Mouse (Mus musculus): ENCODE measurements around the gene Pex1.
"Not testable (repeated sequence)": the region's sequence is repeated elsewhere in the genome, so short reads cannot be mapped to it uniquely, and the experiment has no call there.

Gene Pex1

DNA sequence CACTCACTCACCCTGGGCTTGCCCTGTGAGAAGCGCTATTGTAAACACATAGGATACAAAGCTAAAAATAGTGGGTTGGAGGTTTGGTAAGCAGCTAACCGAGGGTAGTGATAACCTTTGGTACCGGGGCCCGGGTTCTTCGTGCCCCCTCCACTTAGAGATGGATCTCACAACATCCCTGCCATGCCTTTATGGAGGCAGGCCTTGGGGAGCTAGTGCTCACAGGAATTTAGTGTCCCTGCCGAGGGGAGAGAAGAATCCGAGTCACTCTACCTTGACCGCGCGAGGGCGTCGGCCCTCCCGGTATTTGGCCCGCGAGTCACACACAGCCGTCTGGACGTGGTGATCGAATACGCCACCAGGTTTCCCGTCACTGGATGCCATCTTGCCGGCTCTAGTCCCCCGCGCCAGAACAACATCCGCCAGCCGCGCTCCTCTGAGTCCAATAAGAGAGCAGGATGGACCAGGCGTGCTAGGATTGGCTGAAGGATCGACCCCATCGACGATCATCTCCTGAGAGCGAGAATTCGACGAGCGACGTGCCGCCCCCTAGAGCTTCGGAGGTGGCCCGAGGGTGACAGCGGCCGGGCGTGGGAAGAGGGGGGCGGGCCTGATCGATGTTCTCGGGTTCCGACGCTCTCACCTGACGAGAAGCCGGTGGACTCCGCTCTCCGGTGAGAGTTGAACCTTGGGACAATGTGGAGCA is at the start of gene Pex1:
Gene Pex1 (plus strand): TSS at position 374 of the 706 bp plus-strand sequence.
- peak; percentile 97 for DNase-seq (ENCODE audit: low spot score in 2 of 2)

DNA sequence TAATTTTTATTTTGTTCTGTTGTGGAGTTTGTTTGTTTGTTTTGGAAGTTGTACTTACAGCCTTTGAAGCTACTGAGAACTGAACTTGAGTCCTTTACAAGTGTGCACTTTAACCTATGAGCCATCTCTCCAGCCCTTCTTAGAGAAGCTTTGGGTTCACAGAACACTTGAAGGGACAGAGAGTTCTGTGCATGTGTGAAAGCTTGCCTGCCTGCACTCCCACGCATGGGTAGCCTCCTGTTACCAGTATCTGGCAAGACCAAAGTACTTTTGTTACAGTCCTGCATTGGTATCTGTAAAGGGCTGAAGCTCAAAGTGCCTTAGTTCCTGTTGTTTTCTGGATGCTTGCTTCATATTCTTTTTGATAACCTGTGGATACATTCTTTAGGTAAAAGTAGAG is 49.6 kb upstream of the Pex1 start:
- DNase-seq (ENCODE audit: low spot score in 2 of 2): no peak

DNA sequence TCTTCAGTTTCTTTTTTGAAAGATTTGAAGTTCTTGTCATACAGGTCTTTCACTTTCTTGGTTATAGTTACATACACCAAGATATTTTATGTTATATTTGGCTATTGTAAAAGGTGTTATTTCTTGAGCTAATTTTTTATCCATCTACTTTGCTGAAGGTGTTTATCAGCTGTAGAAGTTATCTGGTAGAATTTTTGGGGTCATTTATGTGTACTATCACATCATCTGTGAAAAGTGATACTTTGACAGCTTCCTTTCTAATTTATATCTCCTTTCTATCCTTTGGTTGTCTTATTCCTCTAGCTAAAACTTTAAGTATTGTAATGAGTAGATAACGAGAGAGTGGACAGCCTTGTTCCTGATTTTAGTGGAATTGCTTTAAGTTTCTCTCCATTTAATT is 44.4 kb upstream of the Pex1 start:
- DNase-seq (ENCODE audit: low spot score in 2 of 2): no peak

DNA sequence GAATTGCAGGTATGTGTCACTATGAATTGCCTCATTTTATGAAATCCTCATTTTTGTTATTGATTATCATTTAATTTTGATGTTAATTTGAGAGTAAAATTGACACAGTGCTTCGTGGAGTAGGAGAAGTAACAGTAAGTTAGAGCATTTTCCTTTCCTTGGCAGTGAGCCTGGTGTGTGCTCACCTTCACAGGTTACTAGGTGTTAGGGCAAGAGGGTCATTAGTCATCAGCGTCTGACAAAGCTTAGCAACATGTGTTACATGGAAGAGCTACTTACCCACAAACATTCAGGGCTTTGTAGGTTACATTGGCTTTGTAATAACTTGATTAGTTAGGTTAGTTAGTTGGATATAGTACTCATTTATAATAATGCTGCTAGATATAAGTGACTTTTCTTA is 41.7 kb upstream of the Pex1 start:
- no peak for DNase-seq (ENCODE audit: low spot score in 2 of 2)

DNA sequence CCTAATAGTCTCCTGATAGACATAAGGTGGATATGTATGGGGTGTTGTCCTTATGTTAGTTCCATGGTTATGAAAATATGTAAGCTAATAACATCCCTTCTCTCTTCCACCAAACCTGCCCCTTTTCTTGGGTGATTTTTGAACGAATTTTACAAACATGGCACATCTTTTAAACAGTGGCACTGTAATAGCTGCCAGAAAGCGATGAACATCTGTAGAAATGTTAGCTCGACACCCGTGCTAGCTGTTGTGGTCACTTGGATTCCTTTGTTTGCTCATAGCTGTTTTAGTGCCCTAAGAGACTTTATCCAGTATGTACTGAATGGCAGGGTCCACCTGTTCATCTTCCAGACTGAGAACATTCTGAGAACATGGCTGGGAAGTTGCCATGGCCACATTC is 24.6 kb upstream of the Pex1 start, which contains the start of gene 1700109H08Rik:
Gene 1700109H08Rik (plus strand): TSS at position 301 of the 400 bp plus-strand sequence.
- no peak for DNase-seq (ENCODE audit: low spot score in 2 of 2)

DNA sequence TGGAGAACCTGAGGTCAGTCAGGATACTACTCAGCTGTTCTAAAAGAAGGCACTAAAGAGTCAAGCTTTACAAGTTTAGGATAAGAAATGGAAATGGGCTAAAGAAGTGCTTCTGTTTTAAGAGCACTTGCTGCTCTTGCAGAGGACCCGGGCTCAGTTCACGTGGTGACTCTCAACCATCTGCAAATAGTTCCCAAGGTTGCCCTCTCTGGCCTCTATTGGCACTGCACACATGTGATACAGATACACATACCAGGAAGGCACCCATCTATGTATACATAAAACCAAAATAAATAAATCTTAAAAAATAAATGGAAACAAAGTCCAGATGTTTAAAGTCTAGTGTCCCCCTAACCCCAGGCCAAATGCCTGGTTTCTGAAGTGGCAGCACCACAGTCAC is 21.0 kb upstream of the Pex1 start:
- DNase-seq (ENCODE audit: low spot score in 2 of 2): no peak

DNA sequence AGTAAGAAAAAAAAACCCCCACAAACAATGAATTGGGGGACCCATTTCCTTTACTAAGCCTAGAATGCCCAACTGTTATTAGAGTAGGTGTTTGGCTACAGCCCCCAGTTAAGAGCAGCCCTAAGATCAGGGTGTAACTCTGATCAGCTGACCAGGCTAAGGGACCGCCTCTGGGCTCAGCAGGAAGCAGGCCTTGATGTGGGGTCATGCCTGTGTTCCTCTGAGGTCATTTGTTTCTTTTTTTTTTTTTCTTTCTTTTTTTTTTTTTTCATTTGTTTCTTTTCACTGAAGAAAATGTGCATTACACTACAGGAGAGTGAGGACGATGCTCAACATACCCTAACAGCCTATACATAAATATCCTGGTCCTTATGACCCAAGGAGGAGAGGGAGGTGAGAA is 17.9 kb upstream of the Pex1 start:
- DNase-seq (ENCODE audit: low spot score in 2 of 2): no peak

DNA sequence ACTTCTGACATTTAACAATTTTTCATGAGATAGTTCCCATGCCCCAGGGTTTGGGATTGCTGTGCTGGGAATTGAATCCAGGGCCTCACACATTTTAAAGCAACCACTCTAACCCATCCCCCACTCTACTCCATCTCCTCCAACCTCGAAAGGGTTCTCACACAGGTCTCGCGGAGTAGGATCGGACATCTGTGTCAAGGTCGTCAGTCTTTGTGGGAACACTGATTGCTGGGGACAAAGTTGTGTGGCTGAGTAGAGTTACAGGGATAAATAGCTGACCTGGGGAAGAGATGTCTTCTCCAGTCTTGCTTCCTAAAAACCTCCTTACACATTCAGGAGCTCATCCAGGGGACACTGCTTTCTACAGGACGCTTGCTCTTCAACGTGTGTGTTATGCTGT is 16.8 kb upstream of the Pex1 start:
- DNase-seq (ENCODE audit: low spot score in 2 of 2): no peak

DNA sequence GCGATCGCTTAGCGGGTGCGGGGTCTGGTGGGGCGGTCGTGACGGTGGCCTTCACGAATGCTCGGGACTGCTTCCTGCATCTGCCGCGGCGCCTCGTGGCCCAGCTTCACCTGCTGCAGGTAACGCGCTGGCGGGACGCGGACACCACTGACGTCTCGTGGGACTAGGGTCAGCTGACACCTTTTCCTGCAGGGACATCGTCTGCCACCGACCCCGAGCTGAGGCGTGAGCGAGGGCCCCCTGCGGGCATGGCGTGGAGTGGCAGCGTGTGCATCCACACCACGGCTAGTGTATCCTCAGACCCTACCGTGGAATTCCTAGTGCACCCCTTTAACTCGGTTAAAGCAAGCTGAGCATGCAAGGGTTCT is 517 bp downstream of the Pex1 start, which contains the start of gene Rbm48:
Gene Rbm48 (minus strand): TSS at position 187 of the 368 bp plus-strand sequence.
- DNase-seq (ENCODE audit: low spot score in 2 of 2): peak; percentile 80 to 81

DNA sequence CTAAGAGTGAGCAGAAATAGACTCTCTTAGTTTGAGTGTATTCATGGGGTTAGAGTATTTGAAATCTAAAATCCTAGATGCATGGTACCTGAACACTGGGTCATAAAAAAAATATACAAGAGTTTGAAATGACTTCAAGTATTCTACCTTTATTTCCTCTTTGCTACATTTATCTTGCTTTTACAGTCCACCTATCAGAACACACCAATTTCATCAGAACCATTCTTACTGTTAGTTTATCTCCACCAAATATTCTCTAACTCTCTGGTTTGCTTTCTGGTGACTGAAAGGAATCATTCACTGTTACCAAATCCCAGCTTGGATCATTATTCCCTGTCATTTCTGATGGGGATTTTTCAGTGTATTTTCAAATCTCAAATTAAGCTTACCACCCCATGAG is 1.3 kb downstream of the Pex1 start:
- DNase-seq (ENCODE audit: low spot score in 2 of 2): no peak

DNA sequence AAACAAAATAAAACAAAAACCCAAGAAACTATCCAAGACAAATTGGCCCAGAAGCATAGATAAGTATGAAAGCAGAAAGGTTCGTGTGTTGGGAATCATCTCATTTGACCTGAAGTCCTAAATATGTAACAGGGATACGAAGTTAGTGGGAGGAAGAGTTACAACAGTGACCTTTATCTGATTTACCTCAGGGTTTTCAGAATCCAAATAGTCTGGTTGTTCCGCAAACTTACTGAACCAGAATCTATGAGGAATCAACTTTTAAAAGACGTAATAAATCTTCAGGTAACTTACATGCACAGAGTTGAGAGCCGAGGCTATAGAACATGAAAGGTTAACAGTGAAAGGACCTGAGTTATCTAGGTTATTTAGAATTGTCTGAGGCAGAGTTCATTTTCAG is 2.9 kb downstream of the Pex1 start:
- no peak for DNase-seq (ENCODE audit: low spot score in 2 of 2)

DNA sequence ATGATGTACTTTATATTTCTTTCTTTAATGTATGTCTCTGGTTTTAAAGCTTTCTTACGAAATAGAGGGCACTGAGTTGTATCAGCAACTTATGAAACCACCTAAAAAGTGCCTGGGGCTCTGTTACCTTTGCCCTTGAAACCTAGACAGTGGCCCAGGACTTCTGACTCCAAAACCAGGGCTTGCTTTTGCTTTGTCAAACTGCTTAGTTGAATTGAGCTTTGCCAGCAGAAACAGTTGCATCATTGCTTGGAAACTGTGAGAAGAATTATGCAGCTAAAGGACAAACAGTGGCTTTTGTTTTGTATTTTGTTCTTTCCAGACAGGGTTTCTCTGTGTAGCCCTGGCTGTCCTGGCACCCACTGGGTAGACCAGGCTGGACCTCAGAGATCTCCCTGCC is 4.4 kb downstream of the Pex1 start:
- no peak for DNase-seq (ENCODE audit: low spot score in 2 of 2)

DNA sequence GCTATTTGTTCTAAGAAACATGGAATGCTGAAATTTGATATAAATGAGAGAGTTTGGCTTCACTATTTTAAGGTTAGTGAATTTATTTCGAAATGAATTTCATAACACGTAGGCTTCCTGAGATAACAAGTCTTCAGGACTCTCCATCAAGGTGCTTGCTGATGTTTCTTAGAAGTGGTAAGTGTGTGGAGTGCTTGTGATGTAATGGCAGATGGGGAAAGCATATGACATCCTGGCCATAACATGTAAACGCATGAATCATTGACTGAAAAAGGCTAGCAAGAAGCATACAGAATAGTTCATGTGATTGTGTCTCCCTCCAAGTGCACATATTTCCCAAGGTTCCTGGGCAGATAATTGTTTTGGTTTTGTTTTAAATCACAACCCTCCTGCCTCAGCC is 4.9 kb downstream of the Pex1 start:
- no peak for DNase-seq (ENCODE audit: low spot score in 2 of 2)

DNA sequence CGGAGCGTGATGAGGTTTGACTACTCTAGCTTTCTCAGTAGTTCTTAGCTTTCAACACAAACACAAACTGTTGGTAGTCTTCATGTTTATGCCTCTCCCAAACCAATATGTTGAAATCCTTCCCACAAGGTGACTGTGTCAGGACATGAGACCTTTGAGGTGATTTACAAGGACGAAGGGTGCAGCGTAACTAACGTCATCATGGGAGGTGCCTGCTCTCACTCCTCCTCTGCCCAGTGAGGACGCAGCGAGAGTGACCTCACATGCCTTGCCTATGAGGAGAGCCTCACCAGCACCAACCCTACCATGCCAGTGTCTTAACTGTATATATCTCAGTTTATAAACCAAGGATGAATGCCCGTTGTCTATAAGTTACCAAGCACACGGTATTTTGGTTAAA is 11.2 kb downstream of the Pex1 start:
- DNase-seq (ENCODE audit: low spot score in 2 of 2): no peak

DNA sequence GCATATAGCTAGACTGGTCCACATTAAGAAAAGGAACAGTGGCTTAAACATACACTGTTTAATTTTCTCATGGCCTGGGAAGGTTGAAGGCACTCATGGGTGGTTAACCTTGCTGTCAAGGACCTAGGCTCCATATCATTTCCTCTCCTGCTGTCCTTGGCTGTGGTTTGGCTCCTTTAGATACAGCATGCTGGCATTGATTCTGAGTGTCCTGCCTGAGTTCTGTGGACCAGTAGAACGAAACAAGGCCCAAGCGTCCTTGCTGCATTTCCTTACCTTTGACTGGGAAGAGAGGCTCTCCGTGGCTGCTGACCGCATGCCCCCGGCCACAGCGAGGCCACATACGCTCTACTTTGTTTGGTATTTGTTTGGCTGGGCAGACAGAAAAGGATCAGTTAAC is 13.4 kb downstream of the Pex1 start:
- no peak for DNase-seq (ENCODE audit: low spot score in 2 of 2)

DNA sequence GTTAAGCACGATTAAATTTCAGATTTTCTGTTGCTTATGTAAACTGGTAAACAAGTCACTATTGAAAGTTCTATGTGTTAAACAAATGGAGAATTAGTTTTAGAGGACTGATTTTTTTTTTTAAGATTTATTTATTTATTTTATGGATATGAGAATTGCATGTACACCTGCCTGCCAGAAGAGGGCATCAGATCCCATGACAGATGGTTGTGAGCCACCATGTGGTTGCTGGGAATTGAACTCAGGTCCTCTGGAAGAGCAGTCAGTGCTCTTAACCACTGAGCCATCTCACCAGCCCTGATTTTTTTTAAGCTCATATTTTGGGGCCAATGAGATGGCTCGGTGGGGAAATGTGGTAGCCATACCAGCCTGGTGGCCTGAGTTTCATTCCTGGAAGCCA is 16.0 kb downstream of the Pex1 start:
- DNase-seq (ENCODE audit: low spot score in 2 of 2): not testable (repeated sequence)

DNA sequence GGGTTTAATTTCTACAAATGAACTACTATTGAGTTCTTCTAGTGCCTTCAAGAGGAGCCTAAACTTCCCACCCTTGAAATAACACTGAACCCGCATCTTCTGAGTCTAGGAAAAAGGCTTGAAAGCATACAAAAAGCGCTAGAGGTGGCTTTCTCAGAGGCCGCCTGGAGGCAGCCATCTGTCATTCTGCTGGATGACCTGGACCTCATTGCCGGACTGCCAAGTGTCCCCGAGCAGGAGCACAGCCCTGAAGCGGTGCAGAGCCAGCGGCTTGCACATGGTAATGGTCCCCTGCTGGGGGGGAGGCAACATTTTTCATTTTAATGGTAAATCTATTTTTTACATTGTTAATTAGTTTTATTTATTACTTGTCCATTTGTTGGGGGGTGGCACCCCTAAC is 24.6 kb downstream of the Pex1 start:
- DNase-seq (ENCODE audit: low spot score in 2 of 2): no peak

DNA sequence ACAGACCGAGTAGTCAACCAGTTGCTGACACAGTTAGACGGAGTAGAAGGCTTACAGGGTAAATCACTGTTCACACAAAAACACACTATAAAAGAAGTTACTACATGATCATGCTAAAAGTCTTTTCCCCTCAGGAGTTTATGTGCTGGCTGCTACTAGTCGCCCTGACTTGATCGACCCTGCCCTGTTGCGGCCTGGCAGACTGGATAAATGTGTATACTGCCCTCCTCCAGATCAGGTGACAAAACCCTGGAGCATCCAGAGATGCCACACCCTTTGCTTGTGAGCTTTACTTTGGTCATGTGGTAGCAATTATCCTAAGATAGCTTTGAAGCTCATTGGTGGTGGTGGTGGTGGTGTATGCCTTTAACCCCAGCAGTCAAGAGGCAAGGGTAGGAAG is 34.2 kb downstream of the Pex1 start:
- no peak for DNase-seq (ENCODE audit: low spot score in 2 of 2)

DNA sequence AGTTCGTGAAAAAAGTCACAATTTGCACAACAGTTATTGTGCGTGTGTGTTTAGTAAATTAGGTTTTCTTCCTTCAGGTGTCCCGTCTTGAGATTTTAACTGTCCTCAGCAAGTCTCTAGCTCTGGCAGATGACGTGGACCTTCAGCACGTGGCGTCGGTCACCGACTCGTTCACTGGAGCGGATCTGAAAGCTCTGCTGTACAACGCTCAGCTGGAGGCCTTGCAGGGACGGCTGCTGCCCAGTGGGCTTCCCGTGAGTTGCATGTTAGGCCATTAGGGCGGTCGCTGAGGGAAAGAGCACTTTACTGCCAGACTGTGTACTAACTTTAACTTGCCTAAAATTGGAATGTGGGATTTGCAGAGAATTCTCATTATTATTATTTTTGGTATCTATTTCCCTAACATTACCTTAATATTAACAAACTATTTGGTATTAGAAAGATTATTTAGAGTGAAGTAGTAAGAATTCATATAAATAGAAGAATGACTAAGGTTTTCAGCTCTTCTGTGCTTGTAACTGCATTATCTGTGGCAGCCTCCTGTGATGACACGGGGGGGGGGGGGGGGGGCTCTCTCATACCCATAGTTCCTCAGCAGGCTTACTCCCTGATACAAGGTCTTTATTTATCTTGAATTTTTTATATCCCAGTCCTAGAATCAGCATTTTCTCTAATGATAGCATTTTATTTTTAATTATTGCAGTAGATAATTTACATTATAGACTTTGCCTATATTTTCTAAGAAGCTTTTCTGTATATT is 35.8 kb downstream of the Pex1 start:
- DNase-seq (ENCODE audit: low spot score in 2 of 2): no peak

DNA sequence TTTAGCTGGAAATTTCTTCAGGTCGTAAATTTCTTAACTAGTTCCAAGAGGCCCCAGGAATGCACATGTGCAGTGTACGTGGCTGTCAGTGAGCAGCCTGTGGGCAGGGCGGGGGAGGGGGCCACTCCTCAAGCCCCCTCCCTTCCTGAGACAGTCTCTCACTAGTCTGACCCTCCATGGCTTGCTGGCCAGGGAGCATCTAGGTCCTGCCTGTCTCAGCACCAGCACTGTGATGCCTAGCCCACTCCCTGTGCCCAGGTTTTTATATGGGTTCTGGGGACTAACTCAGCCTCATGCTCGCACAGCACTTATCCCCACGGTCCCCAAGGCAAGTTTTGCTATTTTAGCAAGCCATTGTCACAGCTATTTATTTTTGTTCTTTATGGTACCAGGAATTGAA is 36.4 kb downstream of the Pex1 start:
- no peak for DNase-seq (ENCODE audit: low spot score in 2 of 2)

DNA sequence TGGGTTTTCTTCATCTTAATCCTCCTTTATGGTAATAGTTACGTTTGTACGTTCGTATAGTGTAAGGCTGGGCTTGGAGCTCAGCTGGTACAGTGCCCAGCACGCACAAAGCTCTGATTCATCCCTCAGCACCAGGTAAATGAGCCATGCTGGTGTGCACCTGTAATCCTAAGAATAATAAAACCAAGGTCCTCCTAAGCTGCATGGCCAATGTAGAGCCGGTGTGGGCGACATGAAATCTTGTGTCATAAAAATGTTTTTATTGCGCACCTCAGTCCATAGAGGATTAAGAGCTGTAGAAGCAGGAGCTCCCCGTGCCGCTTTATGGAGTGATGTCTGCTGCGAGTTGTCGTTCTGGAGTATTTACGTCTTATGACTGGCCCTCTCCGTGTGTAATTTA is 37.4 kb downstream of the Pex1 start:
- no peak for DNase-seq (ENCODE audit: low spot score in 2 of 2)

DNA sequence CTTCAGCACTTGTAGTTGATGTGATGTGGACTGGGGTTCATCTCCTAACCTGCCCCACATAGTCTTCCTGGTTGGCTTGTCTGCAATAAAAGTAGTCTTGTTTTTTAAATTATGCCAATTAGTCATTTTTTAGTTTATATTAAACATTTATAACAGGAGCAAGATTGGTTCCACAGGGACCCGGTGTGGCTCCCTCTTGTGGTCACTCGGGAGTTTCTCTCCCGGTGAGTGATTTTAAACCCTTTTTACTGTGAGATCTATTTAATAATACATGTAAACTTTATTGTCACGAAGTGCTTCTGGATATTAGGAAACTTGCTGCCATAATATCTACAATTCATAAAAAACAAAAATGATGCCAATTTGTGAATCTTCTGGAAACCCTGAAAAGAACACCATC is 38.1 kb downstream of the Pex1 start:
- DNase-seq (ENCODE audit: low spot score in 2 of 2): no peak

DNA sequence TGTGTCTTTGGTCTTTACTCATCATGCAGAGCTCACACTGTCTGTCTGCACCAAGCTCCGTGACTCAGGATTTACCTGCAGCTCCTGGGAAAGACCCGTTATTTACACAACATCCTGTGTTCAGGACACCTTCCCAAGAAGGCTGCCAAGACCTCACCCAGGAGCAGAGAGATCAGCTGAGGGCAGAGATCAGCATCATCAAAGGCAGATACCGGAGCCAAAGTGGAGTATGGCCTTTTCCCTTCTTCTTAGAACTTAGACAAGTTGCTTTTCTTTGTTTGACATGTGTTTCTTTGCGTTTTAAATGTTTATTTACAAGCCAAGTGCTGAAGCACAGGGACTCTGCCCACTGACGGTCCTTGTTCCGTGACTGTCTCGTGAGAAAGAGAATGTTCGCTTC is 39.4 kb downstream of the Pex1 start:
- DNase-seq (ENCODE audit: low spot score in 2 of 2): no peak

DNA sequence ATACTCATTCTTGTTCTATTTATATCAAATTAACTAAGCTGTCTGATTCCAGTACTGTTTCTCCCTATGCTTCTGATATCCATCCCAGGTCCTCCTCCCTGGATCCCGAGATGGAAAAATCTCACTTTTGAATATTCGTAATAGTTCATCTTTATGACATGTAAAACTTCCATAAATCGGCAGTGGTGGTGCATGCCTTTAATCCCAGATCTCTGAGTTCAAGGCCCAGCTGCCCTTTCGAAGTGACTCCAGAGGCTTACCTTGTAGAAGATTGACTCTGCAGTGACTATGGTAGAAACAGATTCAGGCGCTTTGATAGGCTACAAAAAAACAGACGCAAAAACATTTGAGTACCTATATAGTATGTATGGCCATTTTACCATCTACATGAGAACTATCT is 48.8 kb downstream of the Pex1 start:
- DNase-seq (ENCODE audit: low spot score in 2 of 2): no peak
